Mouse (Mus musculus) heart, embryonic 16.5 days (tissue): ENCODE results near the gene Nfic. TPM values are rescaled to one million over a fixed set of nuclear protein-coding genes. Genes with fewer than 3 reads are reported as not detected.
A peak's percentile ranks its signal among the peaks of the same experiment; 100 is the strongest.

Experiments
- ATAC-seq: fragments of 200-750 bp; cut with Nextera tagmentation; replicated peaks from 2 replicates; pipeline ENCODE4 v1.8.0; 2017; ENCODE audit warnings: moderate number of reproducible peaks; ENCODE audit not compliant: insufficient read depth, low FRiP score; ENCODE audit errors: extremely low read depth
- H3K27ac ChIP-seq: fragments of 300-500 bp; sonication (generic); 2 replicates; pipeline ENCODE4 v1.5.1; 2014; ENCODE audit warnings: mild to moderate bottlenecking, low read length, control low read depth, moderate library complexity
- H3K27me3 ChIP-seq: fragments of 300-500 bp; sonication (generic); 2 replicates; pipeline ENCODE4 v1.6.1; 2014; ENCODE audit warnings: low read length, mixed read lengths; ENCODE audit not compliant: control insufficient read depth, insufficient read depth
- H3K36me3 ChIP-seq: fragments of 300-500 bp; sonication (generic); 2 replicates; pipeline ENCODE4 v1.6.1; 2014; ENCODE audit not compliant: control insufficient read depth, insufficient read depth
- H3K4me1 ChIP-seq: fragments of 300-500 bp; sonication (generic); 2 replicates; pipeline ENCODE4 v1.6.1; 2014; ENCODE audit warnings: low read length, mixed read lengths; ENCODE audit not compliant: control insufficient read depth, insufficient read depth
- H3K4me2 ChIP-seq: fragments of 300-500 bp; sonication (generic); 2 replicates; pipeline ENCODE4 v1.6.1; 2014; ENCODE audit warnings: low read depth, mild to moderate bottlenecking, control low read depth, low read length
- H3K4me3 ChIP-seq: fragments of 300-500 bp; sonication (generic); 2 replicates; pipeline ENCODE4 v1.5.1; 2014; ENCODE audit warnings: mild to moderate bottlenecking, control low read depth, low read length
- H3K9ac ChIP-seq: fragments of 300-500 bp; sonication (generic); 2 replicates; pipeline ENCODE4 v1.6.1; 2014; ENCODE audit warnings: low read length, control low read depth
- H3K9me3 ChIP-seq: fragments of 300-500 bp; sonication (generic); replicated peaks from 2 replicates; pipeline ENCODE4 v1.6.1; 2016; ENCODE audit warnings: low read length; ENCODE audit not compliant: control insufficient read depth
- WGBS: fragments of 180-500 bp; shearing (Covaris S2); extraction: QIAGEN DNeasy Blood & Tissue Kit; methylation state at CpG from one replicate; pipeline ENCODE4 v1.1.7; 2014; 5-methylcytosine and 5-hydroxymethylcytosine counted together
- polyA plus RNA-seq: library from polyadenylated mRNA; unstranded; fragments of >200 nt; fragmentation: Nextera tagmentation; extraction: Ambion mirVana; gene quantifications from 2 replicates; pipeline ENCODE4 v1.2.1, GENCODE M21; 2015

The Nfic gene
- polyA plus RNA-seq, 1 experiment from 2014 or later, result 54.7 TPM

GRCm38 (mm10) chr10:81464405-81465264 is 9.2 kb upstream of the Nfic start:
- Histone ChIP-seq H3K9me3 (no peaks in the 10 kb centered on the region), H3K9ac (no peak overlapping the region)

GRCm38 (mm10) chr10:81463531-81463930 is 8.1 kb upstream of the Nfic start:
- Histone ChIP-seq H3K9ac (no peak overlapping the region), H3K4me2 (no peak overlapping the region), H3K4me3 (no peak overlapping the region), H3K27me3 (peaks cover 85% of the 10 kb centered on the region), H3K27ac (no peak overlapping the region), H3K4me1 (peaks cover 6% of the 10 kb centered on the region; the same call in 1 of the 2 replicates), H3K36me3 (no peaks in the 10 kb centered on the region), H3K9me3 (no peaks in the 10 kb centered on the region)
- 53% methylated on average over 4 of the region's 4 CpGs for WGBS
- ATAC-seq, result no peak

More at GRCm38 (mm10) chr10:81464405-81465264, 9.2 kb upstream of the Nfic start:
- H3K36me3 ChIP-seq, result no peaks in the 10 kb centered on the region
- H3K4me3 ChIP-seq, result peak overlapping the region; percentile 33
- ATAC-seq, result peak; percentile 21; the same call in 1 of the 2 replicates
- H3K4me2 ChIP-seq, result peak overlapping the region; percentile 49
- H3K4me1 ChIP-seq, result peaks cover 6% of the 10 kb centered on the region; the same call in 1 of the 2 replicates
- 2% methylated on average over 33 of the region's 33 CpGs for WGBS
- H3K27ac ChIP-seq, result no peak overlapping the region
- H3K27me3 ChIP-seq, result peaks cover 83% of the 10 kb centered on the region

GRCm38 (mm10) chr10:81462917-81463316 is 7.5 kb upstream of the Nfic start:
- Histone ChIP-seq H3K36me3 (no peaks in the 10 kb centered on the region), H3K9ac (no peak overlapping the region), H3K4me3 (no peak overlapping the region), H3K4me1 (peaks cover 6% of the 10 kb centered on the region; the same call in 1 of the 2 replicates), H3K27ac (no peak overlapping the region), H3K9me3 (no peaks in the 10 kb centered on the region), H3K27me3 (peaks cover 85% of the 10 kb centered on the region), H3K4me2 (no peak overlapping the region)
- no peak for ATAC-seq
- 76% methylated on average over 7 of the region's 7 CpGs for WGBS

GRCm38 (mm10) chr10:81462415-81462804 is 7.0 kb upstream of the Nfic start:
- no peak for ATAC-seq
- WGBS, result 41% methylated on average over 7 of the region's 7 CpGs
- no peak overlapping the region for H3K4me3 ChIP-seq

GRCm38 (mm10) chr10:81461673-81462414 is 6.4 kb upstream of the Nfic start:
- H3K27ac ChIP-seq, result no peak overlapping the region
- 5% methylated on average over 16 of the region's 16 CpGs for WGBS
- no peak for ATAC-seq
- H3K4me2 ChIP-seq, result no peak overlapping the region
- H3K9me3 ChIP-seq, result no peaks in the 10 kb centered on the region
- H3K4me3 ChIP-seq, result no peak overlapping the region; the same call in 1 of the 2 replicates
- no peak overlapping the region for H3K9ac ChIP-seq
- H3K36me3 ChIP-seq, result no peaks in the 10 kb centered on the region
- H3K4me1 ChIP-seq, result peaks cover 6% of the 10 kb centered on the region; the same call in 1 of the 2 replicates
- H3K27me3 ChIP-seq, result peaks cover 80% of the 10 kb centered on the region

More at GRCm38 (mm10) chr10:81462415-81462804, 7.0 kb upstream of the Nfic start:
- H3K27ac ChIP-seq, result no peak overlapping the region
- H3K9me3 ChIP-seq, result no peaks in the 10 kb centered on the region
- H3K4me2 ChIP-seq, result no peak overlapping the region
- no peaks in the 10 kb centered on the region for H3K36me3 ChIP-seq
- peaks cover 84% of the 10 kb centered on the region for H3K27me3 ChIP-seq
- H3K9ac ChIP-seq, result no peak overlapping the region
- H3K4me1 ChIP-seq, result peaks cover 6% of the 10 kb centered on the region; the same call in 1 of the 2 replicates

- Histone ChIP-seq H3K9ac (no peak overlapping the region), H3K4me2 (no peak overlapping the region), H3K4me3 (no peak overlapping the region), H3K36me3 (no peaks in the 10 kb centered on the region), H3K27me3 (peaks cover 85% of the 10 kb centered on the region), H3K4me1 (peaks cover 6% of the 10 kb centered on the region; the same call in 1 of the 2 replicates), H3K9me3 (no peaks in the 10 kb centered on the region), H3K27ac (no peak overlapping the region)
- WGBS, result 35% methylated on average over 11 of the region's 11 CpGs
- no peak for ATAC-seq
These were observed 5.5 kb upstream of the Nfic start for GRCm38 (mm10) chr10:81460951-81461350.

- H3K4me3 ChIP-seq, result no peak overlapping the region
- no peak overlapping the region for H3K4me2 ChIP-seq
- H3K9ac ChIP-seq, result no peak overlapping the region
- no peak for ATAC-seq
- no peak overlapping the region for H3K27ac ChIP-seq
- no peaks in the 10 kb centered on the region for H3K36me3 ChIP-seq
- peaks cover 83% of the 10 kb centered on the region for H3K27me3 ChIP-seq
- WGBS, result 31% methylated on average over 20 of the region's 20 CpGs
- no peaks in the 10 kb centered on the region for H3K9me3 ChIP-seq
- H3K4me1 ChIP-seq, result peaks cover 6% of the 10 kb centered on the region; the same call in 1 of the 2 replicates
These were observed 5.0 kb upstream of the Nfic start for GRCm38 (mm10) chr10:81460471-81460870.

GRCm38 (mm10) chr10:81459399-81459798 is 4.0 kb upstream of the Nfic start:
- Histone ChIP-seq H3K9me3 (no peaks in the 10 kb centered on the region), H3K4me1 (peaks cover 5% of the 10 kb centered on the region; the same call in 1 of the 2 replicates), H3K4me2 (no peak overlapping the region), H3K27ac (no peak overlapping the region), H3K9ac (no peak overlapping the region), H3K36me3 (no peaks in the 10 kb centered on the region), H3K4me3 (no peak overlapping the region), H3K27me3 (peaks cover 83% of the 10 kb centered on the region)
- ATAC-seq, result no peak
- 70% methylated on average over 21 of the region's 21 CpGs for WGBS

- 82% methylated on average over 6 of the region's 6 CpGs for WGBS
- Histone ChIP-seq H3K4me3 (no peak overlapping the region), H3K27ac (no peak overlapping the region), H3K4me1 (no peaks in the 10 kb centered on the region), H3K36me3 (no peaks in the 10 kb centered on the region), H3K9me3 (no peaks in the 10 kb centered on the region), H3K9ac (no peak overlapping the region), H3K4me2 (no peak overlapping the region), H3K27me3 (peaks cover 82% of the 10 kb centered on the region)
- ATAC-seq, result no peak
These were observed 2.8 kb upstream of the Nfic start for GRCm38 (mm10) chr10:81458267-81458666.
